Mouse (Mus musculus): ENCODE data around the gene Sfxn5.
A peak's percentile ranks its signal among the peaks of the same experiment; 100 is the strongest.

Gene Sfxn5

DNA sequence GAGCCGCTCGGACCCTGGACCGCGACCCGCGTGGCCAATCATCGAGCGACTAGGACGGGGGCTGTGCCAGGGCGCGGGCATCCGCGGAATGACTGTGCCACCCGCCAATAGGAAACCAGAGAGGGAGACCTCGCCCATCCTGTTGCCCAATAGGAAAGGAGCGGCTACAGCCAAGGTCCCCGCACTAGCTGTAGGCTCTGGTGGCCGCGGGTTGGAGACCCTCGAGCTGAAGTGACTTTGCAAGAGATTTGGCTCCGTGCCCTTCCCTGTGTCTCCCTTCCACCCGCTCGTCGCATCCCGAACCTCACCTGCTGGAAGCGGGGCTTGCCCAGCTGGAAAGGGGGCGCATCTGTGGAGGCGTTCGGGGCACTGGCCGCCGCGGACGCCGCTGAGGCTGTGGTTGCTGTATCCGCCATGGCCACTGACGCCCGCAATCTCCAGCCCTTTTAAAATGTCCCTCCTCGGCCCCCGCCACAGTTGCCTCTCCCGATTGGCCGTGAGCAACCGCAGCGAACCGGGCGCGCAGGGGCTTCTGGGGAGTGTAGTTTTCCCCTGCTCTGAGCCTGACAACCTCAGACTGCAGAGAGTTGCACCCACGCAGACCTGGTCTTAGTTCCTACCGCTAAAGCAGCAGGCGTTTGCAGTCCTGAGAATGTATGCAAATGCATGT, at the start of gene Sfxn5:
TSS of gene Sfxn5 (minus strand) at position 423 of the 670 bp plus-strand sequence.
- DNase-seq = peak; percentile 96

DNA sequence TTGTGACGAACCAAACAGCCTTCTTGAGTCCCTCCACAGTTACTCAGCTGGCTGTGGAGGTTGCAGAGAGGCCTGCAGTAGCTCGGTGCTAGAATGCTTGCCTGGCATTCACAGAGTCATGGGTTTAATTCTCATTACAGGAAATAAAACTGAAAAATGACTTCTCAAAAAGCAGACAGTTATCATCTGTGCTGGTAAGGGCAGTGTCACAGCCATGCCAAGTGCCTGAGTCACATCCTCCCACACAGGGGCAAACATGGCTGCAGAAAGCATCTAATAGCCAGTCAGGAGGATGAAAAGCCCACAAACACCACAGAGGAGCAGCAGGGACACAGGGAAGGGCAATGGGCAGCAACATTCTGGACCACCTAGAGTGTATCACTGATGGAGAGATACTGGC, 49.6 kb upstream of the Sfxn5 start:
- DNase-seq = no peak

DNA sequence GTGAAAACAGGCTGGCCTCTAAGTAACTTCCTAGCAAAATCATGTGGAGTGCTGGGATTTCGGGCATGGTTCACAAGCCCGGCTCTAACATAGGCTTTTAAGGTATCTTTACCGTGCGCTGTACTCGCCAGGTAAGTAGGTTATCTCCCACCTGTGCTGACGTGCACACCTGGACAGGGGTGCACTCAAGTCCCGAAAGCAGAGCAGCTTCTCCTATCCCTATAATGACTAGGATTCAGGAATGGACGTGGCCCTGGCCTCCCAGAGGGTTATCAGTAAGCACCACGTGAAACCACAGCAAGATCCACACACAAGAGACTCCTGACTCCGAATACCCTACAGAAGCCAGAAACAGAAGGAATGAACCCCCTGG, 48.4 kb upstream of the Sfxn5 start:
- no peak for DNase-seq

DNA sequence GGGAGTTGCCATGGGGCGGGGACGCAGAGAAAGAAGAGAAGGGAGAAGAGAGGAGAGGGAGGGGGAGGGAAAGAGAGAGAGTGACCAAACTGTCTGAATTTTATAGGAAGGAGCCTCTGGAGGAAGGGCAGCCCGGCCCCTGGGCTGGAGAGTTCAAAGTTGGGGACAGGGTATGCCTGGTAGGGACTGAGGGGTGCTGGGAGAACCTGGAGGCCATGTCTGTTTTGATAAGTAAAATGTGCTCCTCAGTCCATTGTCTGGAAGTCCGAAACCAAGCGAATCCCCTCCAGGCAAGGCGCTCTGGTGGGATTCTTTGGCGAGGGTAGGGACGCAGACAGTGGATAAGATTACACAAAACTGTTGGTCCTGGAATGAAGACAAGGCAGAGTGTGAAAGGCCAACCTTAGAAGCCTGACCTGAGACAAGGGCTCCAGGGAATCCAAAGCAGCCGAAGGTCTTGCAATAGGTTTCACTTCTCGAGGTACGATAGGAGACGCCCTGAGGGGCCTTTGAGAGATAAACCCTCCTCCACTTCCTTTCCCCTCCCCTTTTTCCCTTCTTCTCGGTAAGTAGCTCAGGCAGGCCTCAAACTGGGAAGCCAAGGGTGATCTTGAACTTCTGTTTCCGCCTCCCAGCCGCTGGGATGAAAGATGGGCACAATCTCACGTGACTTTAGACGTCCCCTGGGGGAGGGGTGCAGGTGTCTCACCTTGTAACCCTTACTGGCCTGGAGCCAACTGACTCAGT, 47.9 kb upstream of the Sfxn5 start:
- no peak for DNase-seq

DNA sequence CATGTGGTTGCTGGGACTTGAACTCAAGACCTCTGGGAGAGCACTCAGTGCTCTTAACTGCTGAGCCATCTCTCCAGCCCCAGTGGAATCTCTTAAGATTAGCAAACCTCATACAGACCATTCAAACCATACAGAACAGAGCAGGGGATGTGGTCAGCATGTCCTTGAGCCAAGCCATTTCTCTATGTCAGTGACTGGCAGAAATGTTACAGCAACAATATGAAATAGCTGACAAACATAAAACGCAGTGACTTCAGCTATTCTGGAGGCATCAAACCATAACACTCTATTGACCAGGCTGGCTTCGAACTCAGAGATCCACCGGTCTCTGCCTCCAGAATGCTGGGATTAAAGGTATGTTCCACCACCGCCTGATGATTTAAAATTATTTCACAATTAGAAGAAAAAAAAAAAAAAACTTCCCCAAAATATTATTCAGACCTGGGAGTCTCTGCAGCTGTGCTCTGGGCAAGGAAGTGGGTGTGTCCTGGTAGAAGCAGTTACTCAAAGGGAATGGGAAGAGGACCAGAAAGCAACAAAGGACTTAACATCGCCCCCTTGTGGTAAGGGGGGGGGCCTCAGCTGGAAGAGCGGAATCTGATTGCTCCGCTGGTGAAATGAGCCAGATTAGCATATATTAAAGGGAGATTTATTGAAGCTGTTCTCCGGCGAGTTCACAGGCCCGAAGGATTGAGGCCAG, 47.1 kb upstream of the Sfxn5 start:
- DNase-seq = peak; percentile 90

DNA sequence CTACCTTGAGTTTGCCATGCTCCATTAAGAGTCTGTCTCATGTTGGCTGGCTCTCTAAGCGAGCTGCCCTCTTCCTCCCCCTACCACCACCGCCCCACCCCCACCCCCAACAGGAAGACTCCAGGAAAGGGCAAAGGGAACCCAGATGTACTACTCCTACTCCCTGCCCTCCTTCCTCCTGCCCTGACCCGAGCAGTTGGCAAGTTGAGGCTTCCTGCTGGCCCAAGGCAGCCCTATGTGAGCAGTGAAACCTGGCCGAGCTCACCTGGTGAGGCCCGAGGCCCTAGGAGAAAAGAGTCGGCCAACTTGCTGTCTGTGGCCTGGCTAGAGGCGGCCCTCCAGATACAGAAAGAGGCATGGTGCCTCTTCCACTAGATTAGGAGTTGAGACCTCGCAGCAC, 45.4 kb upstream of the Sfxn5 start:
- no peak for DNase-seq

DNA sequence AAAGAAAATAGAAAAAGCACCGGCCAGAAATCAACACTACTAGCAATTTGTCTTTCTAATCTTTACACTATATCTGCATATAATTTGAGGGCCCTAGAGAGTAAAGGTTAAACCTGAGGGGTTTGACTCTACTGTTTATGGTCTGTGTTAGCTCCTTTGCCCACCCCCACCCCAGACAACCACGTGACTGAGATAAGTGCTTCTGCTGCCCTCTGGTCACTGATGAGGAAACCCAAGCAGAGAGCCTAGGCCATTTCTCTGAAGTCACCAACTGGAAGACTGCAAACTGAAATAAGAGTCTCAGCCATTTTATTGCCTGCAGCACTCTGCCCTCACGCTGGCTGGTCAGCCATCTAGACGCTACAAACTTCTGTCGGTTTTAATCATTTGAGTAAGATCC, 44.7 kb upstream of the Sfxn5 start:
- DNase-seq = no peak

DNA sequence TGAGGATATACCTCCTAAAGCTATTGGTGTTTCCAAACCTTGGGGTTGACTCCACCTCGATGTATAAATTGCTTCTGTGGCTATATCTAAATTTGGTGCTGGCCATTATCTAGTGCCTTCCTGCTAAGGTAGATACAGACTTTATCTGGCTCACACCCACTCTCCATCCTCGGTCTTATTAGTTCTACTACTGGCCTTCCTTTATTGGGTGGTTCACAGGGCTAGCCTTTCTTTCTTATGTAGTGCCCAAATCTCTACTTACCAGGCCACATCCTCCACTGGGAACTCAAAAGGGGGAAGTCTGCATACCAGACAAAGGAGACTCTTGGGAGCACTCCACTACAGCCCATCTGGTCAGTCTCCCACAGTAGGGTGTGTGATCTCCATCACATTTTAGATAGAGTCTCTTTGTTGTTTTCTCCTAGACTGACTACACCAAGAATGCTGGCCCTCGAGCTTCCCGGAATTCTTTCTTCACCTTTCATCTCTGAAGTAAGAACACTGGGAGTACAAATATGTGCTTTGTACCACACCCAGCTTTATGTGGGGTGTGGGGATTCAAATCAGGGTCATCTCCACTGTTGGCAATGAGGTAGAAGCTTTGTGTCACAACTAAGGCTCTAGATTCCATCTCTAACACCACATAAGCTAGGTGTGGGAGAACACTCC, 44.0 kb upstream of the Sfxn5 start:
- DNase-seq = no peak

DNA sequence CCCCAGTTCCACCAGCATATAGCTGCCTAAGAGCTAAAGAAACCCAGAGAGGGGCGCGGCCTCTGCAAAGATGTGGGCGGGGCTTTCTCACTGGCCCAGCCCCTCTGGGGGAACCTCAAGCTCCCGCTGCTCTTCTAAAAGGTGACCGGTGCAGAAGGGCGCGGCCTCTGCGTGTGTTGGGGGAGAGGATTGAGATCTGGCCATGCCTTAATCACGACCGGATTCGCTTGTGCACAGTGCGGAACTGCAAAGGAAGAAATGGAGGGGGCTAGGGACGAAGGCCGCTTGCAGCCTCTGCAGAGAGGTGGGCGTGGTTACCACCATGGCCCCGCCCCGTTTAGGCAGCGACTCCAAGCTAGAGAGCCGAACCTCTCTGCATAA, 41.5 kb upstream of the Sfxn5 start:
- DNase-seq = peak; percentile 99

DNA sequence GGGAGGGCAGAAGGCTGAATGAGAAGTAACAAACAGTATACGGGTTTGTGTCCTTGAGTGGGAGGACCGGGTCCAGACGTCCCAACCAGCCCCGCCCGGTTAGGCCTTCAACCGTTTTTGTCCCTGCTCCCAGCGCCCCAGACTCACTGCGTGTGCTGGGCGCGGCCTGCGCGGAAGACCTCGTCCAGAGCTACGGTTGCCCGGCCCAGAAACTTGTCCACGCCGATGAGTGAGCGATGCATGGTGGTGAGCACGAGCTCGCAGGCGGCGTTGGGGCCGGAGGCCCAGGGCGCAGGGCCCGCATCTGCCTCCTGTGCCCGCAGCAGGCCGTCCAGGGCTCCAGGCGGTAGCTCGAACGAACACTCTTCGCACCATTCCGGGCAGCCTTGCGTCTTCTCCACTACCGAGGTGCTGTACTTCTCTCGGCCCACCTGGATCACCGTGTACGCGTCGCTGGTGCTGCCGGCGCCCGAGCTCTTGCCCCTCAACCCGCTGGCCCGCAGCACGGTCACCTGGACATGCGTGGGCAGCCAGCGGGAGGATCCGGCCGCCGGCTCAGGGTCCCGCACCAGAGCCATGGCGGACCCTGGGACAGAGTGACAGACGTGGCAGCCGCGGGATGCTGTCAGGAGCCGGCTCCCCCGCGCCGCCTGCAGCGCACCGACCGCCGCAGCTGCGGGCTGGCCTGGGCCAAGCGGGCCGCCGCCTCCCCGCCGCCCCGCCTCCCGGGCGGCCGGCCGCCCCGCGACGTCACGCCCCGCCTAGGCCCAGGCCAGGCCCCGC, 40.9 kb upstream of the Sfxn5 start, which contains the start of gene Rab11fip5:
TSS of gene Rab11fip5 (minus strand) at position 684 of the 783 bp plus-strand sequence.
- DNase-seq = peak; percentile 57

DNA sequence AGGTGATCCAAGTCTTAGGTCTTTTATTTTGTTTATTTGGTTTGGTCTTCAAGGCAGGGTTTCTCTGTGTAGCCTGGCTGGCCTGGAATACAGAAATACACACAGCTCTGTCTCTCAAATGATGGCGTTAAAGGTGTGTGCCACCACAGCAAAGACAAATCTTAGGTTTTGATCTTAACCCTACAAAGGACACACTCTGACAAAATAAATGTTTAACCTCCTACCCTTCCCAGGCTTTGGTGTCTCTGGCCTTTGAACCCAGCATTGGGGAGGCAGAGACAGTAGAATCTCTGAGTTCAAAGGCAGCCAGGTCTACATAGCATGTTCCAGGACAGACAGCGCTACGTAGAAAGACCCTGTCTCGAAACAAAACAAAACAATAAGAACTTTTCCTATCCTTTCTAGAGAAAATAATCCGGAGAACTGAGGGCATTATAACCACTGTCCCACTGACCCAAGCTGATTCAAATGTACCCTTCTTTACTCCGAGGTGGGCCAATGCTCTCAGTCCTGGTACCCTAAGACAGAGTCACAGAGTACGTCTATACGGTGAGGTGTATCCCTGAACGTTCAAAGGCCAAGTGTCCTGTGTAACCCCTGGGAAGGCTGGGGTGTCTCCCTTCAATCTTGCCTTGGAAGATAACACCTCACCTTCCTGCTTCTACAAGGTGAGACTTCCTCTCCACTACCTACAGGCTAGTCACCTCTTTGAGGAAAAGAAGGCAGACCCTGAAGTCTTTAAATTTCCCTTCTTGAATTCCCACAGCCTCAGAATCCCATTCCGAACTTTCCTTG, 40.0 kb upstream of the Sfxn5 start:
- DNase-seq = no peak

DNA sequence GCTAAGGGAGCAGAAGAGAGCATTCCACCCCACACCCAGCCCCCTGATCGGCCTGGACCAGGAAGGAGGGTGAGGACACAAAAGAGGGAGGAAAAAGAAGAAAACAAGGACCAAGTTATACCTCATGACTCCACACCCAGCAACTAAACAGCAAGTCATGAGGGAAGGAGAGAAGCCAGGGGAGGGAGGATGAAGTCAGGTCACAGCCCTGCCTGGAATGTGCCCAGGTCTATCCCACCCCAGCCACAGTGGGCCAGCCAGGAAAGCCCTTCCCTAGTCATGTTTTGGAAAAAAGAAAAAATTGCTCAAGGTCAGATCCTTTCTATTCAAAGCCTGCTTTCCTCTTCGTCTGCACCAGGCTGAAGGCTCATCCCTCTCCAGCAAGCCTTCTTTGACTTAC, 39.3 kb upstream of the Sfxn5 start:
- no peak for DNase-seq

DNA sequence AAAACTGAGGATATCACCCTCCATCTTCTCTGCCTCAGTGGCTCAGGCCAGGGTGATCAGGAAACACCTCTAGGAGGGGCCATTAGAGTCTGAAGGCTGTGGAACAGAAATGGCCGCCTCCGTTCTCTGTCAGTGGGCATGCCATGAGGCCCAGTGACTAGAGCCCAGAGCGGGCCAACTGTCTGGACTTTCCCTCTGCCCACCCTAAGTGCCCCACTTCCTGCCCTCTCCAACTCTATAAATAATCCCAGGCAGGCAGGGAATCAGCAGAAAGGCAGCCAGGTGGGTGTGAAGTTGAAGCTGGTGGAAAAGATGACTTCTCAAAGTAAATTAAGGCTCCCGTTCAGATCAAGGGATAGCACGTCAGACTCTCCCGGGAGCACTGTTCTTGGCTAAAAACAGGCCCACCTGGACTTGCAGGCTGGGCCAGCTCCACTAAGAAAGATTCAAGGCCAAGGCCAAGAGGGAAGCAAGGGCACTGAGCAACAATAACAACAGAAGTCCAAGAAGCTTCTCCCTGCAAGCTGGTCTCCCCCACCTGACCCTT, 38.7 kb upstream of the Sfxn5 start:
- no peak for DNase-seq

DNA sequence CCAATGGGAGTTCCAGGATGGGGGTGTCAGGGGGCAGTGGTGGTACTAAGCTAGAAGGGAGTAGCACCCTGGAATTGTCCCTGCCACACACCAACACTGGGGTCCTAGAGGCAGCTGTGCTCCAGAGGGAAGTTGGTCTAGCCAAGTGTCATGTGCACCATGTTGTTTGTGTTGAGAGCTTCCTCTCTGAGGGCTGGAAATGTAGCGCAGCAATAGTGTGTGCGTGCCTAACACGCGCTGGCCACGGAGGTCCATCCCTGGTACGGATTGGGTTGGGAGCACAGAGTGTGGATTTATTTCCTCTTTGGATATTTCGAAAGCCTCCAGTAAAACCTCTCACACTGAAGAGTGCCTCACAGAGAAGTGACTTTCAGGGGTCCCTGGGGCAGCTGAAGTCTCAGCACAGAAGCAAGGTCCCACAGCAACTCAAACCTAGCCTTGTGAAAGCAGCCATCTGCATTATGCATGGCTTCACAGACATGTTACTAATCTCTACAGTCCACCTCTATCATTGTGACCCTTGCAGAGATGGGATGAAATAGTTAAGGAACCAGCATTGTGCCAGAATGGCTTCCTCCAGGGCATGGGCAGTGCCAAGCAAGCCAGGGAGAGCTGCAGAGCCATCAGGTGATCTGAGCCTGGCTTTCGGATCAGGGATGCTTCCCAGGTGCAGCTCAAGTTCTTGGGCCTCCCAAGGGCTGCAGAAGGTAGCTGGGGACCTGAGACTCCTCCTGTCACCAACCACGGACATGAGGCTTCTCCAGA, 37.6 kb upstream of the Sfxn5 start:
- DNase-seq = no peak

DNA sequence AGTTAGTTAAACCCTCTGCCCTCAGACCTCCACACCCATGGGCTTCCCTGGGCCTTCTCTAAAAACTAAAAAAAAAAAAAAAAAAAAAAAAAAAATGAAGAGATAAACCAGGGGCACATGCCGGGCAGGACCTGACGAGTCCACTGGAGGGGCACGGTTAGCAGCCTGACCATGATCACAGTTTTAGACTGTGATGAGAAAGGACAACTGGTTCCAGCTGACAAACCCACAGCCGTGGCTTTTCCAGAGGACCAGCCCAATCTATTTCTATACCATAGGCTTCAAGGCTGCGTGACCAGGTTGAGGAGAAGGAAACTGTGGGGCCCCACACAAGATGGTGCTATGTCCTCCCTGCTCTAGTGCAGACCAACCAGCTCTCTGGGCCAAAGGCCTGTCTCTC, 36.8 kb upstream of the Sfxn5 start:
- no peak for DNase-seq

DNA sequence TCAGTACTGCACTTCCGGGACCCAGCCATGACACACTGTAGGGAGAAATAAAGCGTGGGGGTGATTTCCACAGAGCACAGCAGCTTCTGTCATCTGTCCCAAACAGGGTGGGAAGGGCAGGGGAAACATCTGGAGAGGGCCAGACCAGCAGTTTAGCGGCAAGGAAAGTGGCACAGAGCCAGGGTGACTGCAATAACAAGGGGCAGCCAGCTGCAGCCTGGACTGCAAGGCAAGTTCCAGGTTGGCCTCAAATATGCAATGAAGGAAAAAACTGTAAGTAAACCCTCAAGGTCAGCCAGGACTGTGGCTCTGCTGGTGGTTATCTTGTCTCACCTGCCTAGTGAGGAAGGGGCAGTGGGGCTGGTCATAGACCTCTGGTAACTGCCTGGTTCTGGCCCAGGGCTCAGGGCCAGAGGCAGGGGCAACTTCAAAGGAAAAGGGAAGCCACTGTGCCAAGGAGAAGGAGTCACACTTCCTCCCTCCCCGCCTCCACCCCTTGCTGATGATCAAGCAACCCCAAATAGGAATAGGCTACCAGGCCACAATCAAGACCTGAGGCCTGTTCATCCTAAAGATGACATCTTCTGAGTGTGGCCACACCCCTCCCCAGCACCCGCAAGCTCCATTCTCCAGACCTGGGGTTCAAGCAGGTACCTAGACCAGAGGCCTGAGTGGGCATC, 36.1 kb upstream of the Sfxn5 start:
- peak; percentile 86 for DNase-seq

DNA sequence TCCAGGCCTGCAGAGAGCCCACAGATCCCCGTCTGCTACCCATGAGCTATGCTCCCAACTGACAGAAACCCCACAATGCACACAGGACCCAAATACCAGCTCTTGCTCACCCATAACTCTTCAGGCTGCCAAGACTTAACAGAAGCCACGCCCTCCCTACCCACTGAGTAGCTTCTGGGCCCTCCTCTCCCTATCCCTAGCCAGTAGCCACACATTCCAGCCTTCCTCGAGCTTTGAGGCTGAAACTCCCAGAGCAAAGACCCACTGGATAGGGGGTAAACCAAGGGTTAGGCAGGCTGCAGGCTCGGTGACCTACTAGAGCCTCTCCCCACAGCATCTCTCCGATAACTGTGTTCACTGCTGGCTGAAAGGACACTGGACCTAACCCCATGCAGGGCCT, 35.5 kb upstream of the Sfxn5 start:
- peak; percentile 50 for DNase-seq

DNA sequence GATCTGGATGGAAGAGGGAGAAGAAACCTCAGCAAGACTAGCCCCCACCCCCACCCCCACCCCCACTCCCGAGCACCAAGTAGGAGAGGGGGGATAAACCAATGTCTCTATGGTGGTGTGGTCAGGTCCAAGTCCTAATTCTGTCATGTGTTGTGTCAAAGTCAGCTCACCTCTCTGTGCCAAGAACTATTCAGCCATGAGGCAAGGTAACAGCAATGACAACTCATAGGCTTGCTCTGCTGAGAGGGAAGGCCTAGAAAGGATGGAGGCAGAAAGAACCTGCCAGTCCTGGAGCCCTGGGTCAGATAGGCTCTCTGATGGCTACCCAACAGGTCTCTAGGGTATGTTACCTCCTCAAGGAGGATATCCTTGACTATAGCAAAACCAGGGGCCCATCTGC, 34.9 kb upstream of the Sfxn5 start:
- no peak for DNase-seq

DNA sequence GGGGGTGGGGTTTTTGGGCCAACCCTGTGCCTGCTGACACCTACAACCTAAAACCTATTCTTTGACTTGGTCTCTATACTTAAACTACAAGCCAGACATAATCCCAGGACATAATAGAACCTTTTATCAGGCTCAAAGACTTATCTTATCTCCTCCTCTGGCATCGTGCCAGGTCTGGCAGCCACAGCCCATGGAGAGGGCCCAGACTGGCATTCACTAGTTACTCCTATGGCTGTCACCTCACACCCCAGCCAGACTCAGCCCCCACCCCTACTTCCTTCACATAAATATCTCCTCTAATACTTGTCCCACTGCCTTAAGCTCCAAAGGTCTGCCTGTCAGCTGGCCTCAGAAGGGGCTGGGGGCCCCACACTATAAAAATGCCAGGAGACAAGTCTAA, 33.2 kb upstream of the Sfxn5 start:
- peak; percentile 15 for DNase-seq

DNA sequence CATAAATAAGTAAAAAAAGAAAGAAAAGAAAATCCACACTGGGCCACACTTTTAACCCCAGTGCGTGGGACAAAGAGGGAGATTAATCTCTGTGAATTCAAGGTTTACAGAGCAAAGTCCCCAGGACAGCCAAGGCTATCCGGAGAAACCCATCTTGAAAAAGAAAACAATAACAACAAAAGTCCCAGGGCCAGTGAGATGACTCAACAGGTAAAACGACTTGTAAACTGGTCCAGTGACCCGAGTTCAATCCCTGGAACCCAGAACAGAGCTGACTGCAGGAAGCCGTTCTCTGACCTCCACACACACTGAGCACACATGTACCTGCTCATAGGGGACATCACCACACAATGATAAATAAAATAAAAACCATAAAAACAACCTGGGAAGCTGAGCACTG, 31.2 kb upstream of the Sfxn5 start:
- no peak for DNase-seq
